Mouse (Mus musculus) CH12.LX (cell line): Measurements from ENCODE around the gene Fgfbp3. TPM values are rescaled to one million over a fixed set of nuclear protein-coding genes. Genes with fewer than 3 reads are reported as not detected.

Source experiments
- DNase-seq: peaks from one replicate; pipeline ENCODE4 v3.0.0-alpha.2; 2013; ENCODE audit errors: extremely low read depth
- H3K27ac ChIP-seq: 2 replicates; pipeline ENCODE4 v1.5.1; 2012; ENCODE audit warnings: low read depth, mild to moderate bottlenecking, control low read depth, moderate library complexity; ENCODE audit not compliant: insufficient read depth
- H3K27me3 ChIP-seq: replicated peaks from 2 replicates; pipeline ENCODE3; 2012; ENCODE audit warnings: inconsistent platforms
- H3K36me3 ChIP-seq, 2 experiments: replicated peaks in 1 of 2; 2 replicates each; pipeline versions ENCODE3 to v1.6.1; 2012; ENCODE audit warnings: inconsistent platforms in 1 of 2, low read length in 1 of 2, mild to moderate bottlenecking in 1 of 2, mixed read lengths in 1 of 2, moderate library complexity in 1 of 2; ENCODE audit not compliant: control insufficient read depth in 1 of 2, insufficient read depth in 1 of 2
- H3K4me1 ChIP-seq, 2 experiments: 2 replicates each; pipeline ENCODE4 v1.6.1; 2012; ENCODE audit warnings: inconsistent platforms in 1 of 2, moderate library complexity in 1 of 2; ENCODE audit not compliant: insufficient read depth in 2 of 2, control insufficient read depth in 1 of 2
- H3K4me2 ChIP-seq: 2 replicates; pipeline ENCODE4 v1.6.1; 2012; ENCODE audit warnings: low read depth, mild to moderate bottlenecking, control low read depth; ENCODE audit not compliant: poor library complexity, insufficient read depth, severe bottlenecking
- H3K4me3 ChIP-seq, 3 experiments: fragments of 150-350 bp in 1 of 3; sonication (generic) in 1 of 3; replicated peaks in 1 of 3; 2 replicates each; pipeline versions ENCODE3 to v1.5.1; 2011 to 2012; ENCODE audit warnings: low read depth in 2 of 3, low read length in 2 of 3, mild to moderate bottlenecking in 2 of 3, moderate library complexity in 2 of 3, control low read depth in 1 of 3, improper control_type of control experiment in 1 of 3, inconsistent platforms in 1 of 3, mixed read lengths in 1 of 3; ENCODE audit not compliant: poor library complexity in 1 of 3
- H3K79me2 ChIP-seq: replicated peaks from 2 replicates; pipeline ENCODE4 v1.6.1; 2012; ENCODE audit warnings: mild to moderate bottlenecking, moderate library complexity; ENCODE audit not compliant: control insufficient read depth, poor library complexity, insufficient read depth, severe bottlenecking; ENCODE audit errors: extremely low read depth
- H3K9ac ChIP-seq: 2 replicates; pipeline ENCODE4 v1.6.1; 2012; ENCODE audit warnings: low read depth, mild to moderate bottlenecking, control low read depth, moderate library complexity; ENCODE audit not compliant: insufficient read depth
- H3K9me3 ChIP-seq: replicated peaks from 2 replicates; pipeline ENCODE3; 2012; ENCODE audit warnings: low read length, inconsistent platforms, mixed read lengths
- BHLHE40 ChIP-seq: IDR thresholded peaks from 2 replicates; pipeline ENCODE4 v1.6.1; 2011; ENCODE audit warnings: mild to moderate bottlenecking, low read depth, low read length, improper control_type of control experiment
- CHD2 ChIP-seq: IDR thresholded peaks from 2 replicates; pipeline ENCODE4 v1.6.1; 2011; ENCODE audit warnings: low read length, improper control_type of control experiment
- E2F4 ChIP-seq: IDR thresholded peaks from 2 replicates; pipeline ENCODE4 v1.6.1; 2011; ENCODE audit warnings: low read depth, low read length, improper control_type of control experiment; ENCODE audit not compliant: insufficient replicate concordance
- ELF1 ChIP-seq: IDR thresholded peaks from 2 replicates; pipeline ENCODE4 v1.6.1; 2014; ENCODE audit warnings: low read depth, mild to moderate bottlenecking, inconsistent platforms, low read length, improper control_type of control experiment
- EP300 ChIP-seq: IDR thresholded peaks from 2 replicates; pipeline ENCODE4 v1.6.1; 2011; ENCODE audit warnings: low read length, improper control_type of control experiment
- ETS1 ChIP-seq: conservative IDR thresholded peaks from 2 replicates; pipeline ENCODE4 v1.6.1; 2012; ENCODE audit warnings: low read depth, mild to moderate bottlenecking, inconsistent platforms, low read length, improper control_type of control experiment, moderate library complexity
- HCFC1 ChIP-seq: IDR thresholded peaks from 2 replicates; pipeline ENCODE4 v1.6.1; 2012; ENCODE audit warnings: low read depth, mild to moderate bottlenecking, inconsistent platforms, low read length, improper control_type of control experiment
- IRF4 ChIP-seq: IDR thresholded peaks from 2 replicates; pipeline ENCODE4 v1.6.1; 2014; ENCODE audit warnings: low read depth, mild to moderate bottlenecking, inconsistent platforms, low read length, improper control_type of control experiment
- JUN ChIP-seq: IDR thresholded peaks from 2 replicates; pipeline ENCODE4 v1.6.1; 2011; ENCODE audit warnings: low read depth, mild to moderate bottlenecking, low read length, improper control_type of control experiment, moderate library complexity; ENCODE audit not compliant: insufficient read depth
- KAT2A ChIP-seq: IDR thresholded peaks from 2 replicates; pipeline ENCODE4 v1.6.1; 2012; ENCODE audit warnings: low read length, improper control_type of control experiment, inconsistent platforms; ENCODE audit not compliant: insufficient replicate concordance
- MAFK ChIP-seq: IDR thresholded peaks from 2 replicates; pipeline ENCODE4 v1.6.1; 2011; ENCODE audit warnings: low read length, improper control_type of control experiment; ENCODE audit not compliant: insufficient replicate concordance
- MAX ChIP-seq: IDR thresholded peaks from 2 replicates; pipeline ENCODE4 v1.6.1; 2011; ENCODE audit warnings: low read length, improper control_type of control experiment
- MAZ ChIP-seq: IDR thresholded peaks from 2 replicates; pipeline ENCODE4 v1.6.1; 2012; ENCODE audit warnings: low read depth, mild to moderate bottlenecking, inconsistent platforms, low read length, improper control_type of control experiment, moderate library complexity
- MEF2A ChIP-seq: IDR thresholded peaks from 2 replicates; pipeline ENCODE4 v1.6.1; 2014; ENCODE audit warnings: low read depth, mild to moderate bottlenecking, inconsistent platforms, low read length, improper control_type of control experiment, borderline replicate concordance
- MXI1 ChIP-seq: IDR thresholded peaks from 2 replicates; pipeline ENCODE4 v1.6.1; 2011; ENCODE audit warnings: mild to moderate bottlenecking, low read depth, low read length, improper control_type of control experiment
- MYC ChIP-seq: IDR thresholded peaks from 2 replicates; pipeline ENCODE4 v1.6.1; 2011; ENCODE audit warnings: low read depth, mild to moderate bottlenecking, improper control_type of control experiment, low read length
- NELFE ChIP-seq: IDR thresholded peaks from 2 replicates; pipeline ENCODE4 v1.6.1; 2011; ENCODE audit warnings: low read depth, low read length, improper control_type of control experiment
- NRF1 ChIP-seq: IDR thresholded peaks from 2 replicates; pipeline ENCODE4 v1.6.1; 2014; ENCODE audit warnings: low read depth, mild to moderate bottlenecking, inconsistent platforms, low read length, improper control_type of control experiment, moderate library complexity
- PAX5 ChIP-seq: IDR thresholded peaks from 2 replicates; pipeline ENCODE4 v1.6.1; 2012; ENCODE audit warnings: low read length, inconsistent platforms, mixed read lengths
- POLR2A ChIP-seq: IDR thresholded peaks from 2 replicates; pipeline ENCODE4 v1.6.1; 2011; ENCODE audit warnings: low read depth, mild to moderate bottlenecking, improper control_type of control experiment, low read length
- POLR2AphosphoS2 ChIP-seq: IDR thresholded peaks from 2 replicates; pipeline ENCODE4 v1.6.1; 2011; ENCODE audit warnings: low read depth, low read length, improper control_type of control experiment
- RCOR1 ChIP-seq: conservative IDR thresholded peaks from 2 replicates; pipeline ENCODE4 v1.6.1; 2012; ENCODE audit warnings: low read depth, mild to moderate bottlenecking, inconsistent platforms, low read length, improper control_type of control experiment
- SIN3A ChIP-seq: IDR thresholded peaks from 2 replicates; pipeline ENCODE4 v1.6.1; 2012; ENCODE audit warnings: low read length, improper control_type of control experiment, inconsistent platforms
- SMC3 ChIP-seq: IDR thresholded peaks from 2 replicates; pipeline ENCODE4 v1.6.1; 2011; ENCODE audit warnings: low read depth, low read length, improper control_type of control experiment
- TBP ChIP-seq: conservative IDR thresholded peaks from 2 replicates; pipeline ENCODE4 v1.6.1; 2011; ENCODE audit warnings: low read depth, low read length, improper control_type of control experiment
- TCF12 ChIP-seq: IDR thresholded peaks from 2 replicates; pipeline ENCODE4 v1.6.1; 2014; ENCODE audit warnings: low read depth, mild to moderate bottlenecking, inconsistent platforms, low read length, improper control_type of control experiment
- UBTF ChIP-seq: IDR thresholded peaks from 2 replicates; pipeline ENCODE4 v1.6.1; 2012; ENCODE audit warnings: low read depth, mild to moderate bottlenecking, inconsistent platforms, low read length, improper control_type of control experiment, moderate library complexity
- USF2 ChIP-seq: conservative IDR thresholded peaks from 2 replicates; pipeline ENCODE4 v1.6.1; 2011; ENCODE audit warnings: low read depth, low read length, improper control_type of control experiment
- ZC3H11A ChIP-seq: IDR thresholded peaks from 2 replicates; pipeline ENCODE4 v1.6.1; 2012; ENCODE audit warnings: low read depth, mild to moderate bottlenecking, inconsistent platforms, low read length, improper control_type of control experiment
- ZKSCAN1 ChIP-seq: IDR thresholded peaks from 2 replicates; pipeline ENCODE4 v1.6.1; 2012; ENCODE audit warnings: low read depth, inconsistent platforms, low read length, improper control_type of control experiment, borderline replicate concordance
- ZMIZ1 ChIP-seq: IDR thresholded peaks from 2 replicates; pipeline ENCODE4 v1.6.1; 2012; ENCODE audit warnings: low read depth, mild to moderate bottlenecking, inconsistent platforms, low read length, improper control_type of control experiment
- ZNF384 ChIP-seq: IDR thresholded peaks from 2 replicates; pipeline ENCODE4 v1.6.1; 2012; ENCODE audit warnings: low read depth, low read length, improper control_type of control experiment, inconsistent platforms
- dilution Hi-C: fragments of 300-500 bp; cut with MboI; formaldehyde crosslinking; loops from 2 replicates; pipeline ENCODE4 v1.14.3; 2020; ENCODE audit warnings: low sequenced_read_pairs; ENCODE audit not compliant: extremely low pct_unique_long_range_greater_than_20kb, extremely low pct_ligation_motif_present
- in situ Hi-C: fragments of 300-500 bp; cut with MboI; formaldehyde crosslinking; loops from 3 replicates; pipeline ENCODE4 v1.14.3; 2019; ENCODE audit warnings: low sequenced_read_pairs, low pct_ligation_motif_present, low pct_unique_long_range_greater_than_20kb, mixed read lengths
- polyA plus RNA-seq: library from polyadenylated mRNA; unstranded; fragments of >175 nt; gene quantifications from 2 replicates; pipeline ENCODE4 v1.2.1, GENCODE M21; 2012; ENCODE audit warnings: low read depth; ENCODE audit not compliant: insufficient read length
- total RNA-seq, 2 experiments: library from RNA; depleted of rRNA; stranded (reverse); fragments of 300-350 nt in 1 of 2; fragments of >200 nt in 1 of 2; gene quantifications; 2 replicates each; pipeline ENCODE4 v1.2.3; 2012 to 2014

The Fgfbp3 gene
- total and polyA plus RNA-seq, 3 experiments = 0.64 to 2.1 (median 1.6) TPM

DNA sequence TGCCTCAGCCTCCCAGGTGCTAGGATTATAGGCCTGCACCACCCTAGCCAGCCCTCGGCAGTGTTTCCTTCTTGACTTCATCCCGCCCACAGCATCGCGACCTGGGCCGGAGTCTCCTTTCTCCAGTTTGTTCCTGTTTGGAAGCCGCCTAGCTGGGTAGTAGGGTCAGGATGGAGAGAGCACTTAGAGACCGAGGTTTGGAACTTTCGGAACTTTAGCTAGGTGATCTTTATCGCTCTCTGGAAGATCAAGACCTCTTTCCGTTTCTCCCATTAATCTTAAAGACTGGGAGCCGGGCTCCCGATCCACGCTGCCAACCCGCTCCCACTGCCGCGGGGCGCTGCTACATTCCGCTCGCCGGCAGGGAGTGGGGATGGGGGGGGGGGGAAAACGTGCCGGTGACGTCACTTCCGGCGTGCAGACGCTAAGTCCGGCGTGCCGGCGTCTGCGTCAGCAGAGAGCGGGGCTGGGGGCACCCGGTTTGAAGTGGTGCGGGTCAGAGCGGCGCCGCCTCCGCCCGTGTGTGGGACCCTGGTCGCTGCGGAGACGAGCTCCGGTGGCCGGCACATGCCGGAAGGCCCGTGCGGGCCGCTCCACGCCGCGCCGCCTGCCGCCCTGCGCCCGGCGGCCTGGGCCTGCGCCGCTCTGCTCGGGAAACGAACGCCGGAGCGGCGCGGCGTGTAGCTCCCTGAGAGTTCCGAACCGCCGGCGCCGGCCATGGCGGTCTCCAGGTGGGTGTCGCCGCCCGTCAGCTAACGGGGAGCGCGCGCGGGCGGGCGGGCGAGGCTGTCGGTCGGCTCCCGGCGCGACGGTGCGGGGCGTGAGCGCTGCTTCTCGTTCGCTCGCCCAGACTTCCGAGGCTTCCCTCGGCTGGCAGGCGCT is 6.5 kb upstream of the Fgfbp3 start, which contains the start of gene Btaf1:
Btaf1 (plus strand) TSS at position 409 of the 882 bp plus-strand sequence.
- peaks cover 47% of the 10 kb centered on the region for H3K79me2 ChIP-seq
- H3K4me3 ChIP-seq = peak within 1 kb of the TSS; percentile 90 to 95 (median 92)
- no peaks in the 10 kb centered on the region for H3K27me3 ChIP-seq
- H3K36me3 ChIP-seq = peaks cover 0 to 4% of the 10 kb centered on the region in 2 experiments
- H3K27ac ChIP-seq = peak within 1 kb of the TSS; percentile 82
- in situ Hi-C loops = no loop called here
- peak within 1 kb of the TSS; percentile 80 for H3K4me2 ChIP-seq
- H3K9ac ChIP-seq = peak within 1 kb of the TSS; percentile 85
- no peaks in the 10 kb centered on the region for H3K9me3 ChIP-seq
- dilution Hi-C loops = no loop called here
- DNase-seq = peak; percentile 78
- H3K4me1 ChIP-seq = peaks cover 2 to 20% of the 10 kb centered on the region in 2 experiments; a peak in 3 of 4 replicates
- peak; percentile 77 for TF ChIP-seq HCFC1
- no peak for TF ChIP-seq SMC3
- peak; percentile 69 for TF ChIP-seq MEF2A
- TF ChIP-seq PAX5 = no peak
- peak; percentile 51 for TF ChIP-seq NRF1
- TF ChIP-seq ZKSCAN1 = no peak
- TF ChIP-seq UBTF = peak; percentile 97
- TF ChIP-seq MAZ = peak; percentile 93
- peak; percentile 71 for TF ChIP-seq MAX
- TF ChIP-seq ZC3H11A = no peak
- TF ChIP-seq USF2 = no peak
- TF ChIP-seq ZMIZ1 = peak; percentile 86
- peak; percentile 45; the same call in 1 of the 2 replicates for TF ChIP-seq TBP
- TF ChIP-seq ZNF384 = no peak
- TF ChIP-seq ELF1 = peak; percentile 39; the same call in 1 of the 2 replicates
- TF ChIP-seq POLR2A = peak; percentile 96
- no peak for TF ChIP-seq EP300
- TF ChIP-seq E2F4 = no peak
- TF ChIP-seq ETS1 = peak; percentile 78
- peak; percentile 84 for TF ChIP-seq POLR2AphosphoS2
- TF ChIP-seq SIN3A = peak; percentile 63
- peak; percentile 68; the same call in 1 of the 2 replicates for TF ChIP-seq IRF4
- TF ChIP-seq KAT2A = peak; percentile 74; the same call in 1 of the 2 replicates
- peak; percentile 62; the same call in 1 of the 2 replicates for TF ChIP-seq RCOR1
- peak; percentile 92 for TF ChIP-seq TCF12
- TF ChIP-seq NELFE = peak; percentile 92
- TF ChIP-seq BHLHE40 = peak; percentile 100
- TF ChIP-seq MAFK = peak; percentile 40; the same call in 1 of the 2 replicates
- no peak for TF ChIP-seq JUN
- TF ChIP-seq MXI1 = peak; percentile 87
- peak; percentile 62; the same call in 1 of the 2 replicates for TF ChIP-seq MYC
- TF ChIP-seq CHD2 = 0 out of 2 replicates have a peak, but pooled peaks have one; percentile 34
